Mouse (Mus musculus) hindbrain, embryonic 15.5 days (tissue): Measurements from ENCODE around the gene Znrf2. TPM values are rescaled to one million over a fixed set of nuclear protein-coding genes. Genes with fewer than 3 reads are reported as not detected.

Source experiments
- ATAC-seq: fragments of 200-750 bp; cut with Nextera tagmentation; 2 replicates; pipeline ENCODE4 v1.8.0; 2017; ENCODE audit warnings: low read depth, moderate number of reproducible peaks, moderate TSS enrichment; ENCODE audit not compliant: low FRiP score
- H3K27ac ChIP-seq: fragments of 300-500 bp; sonication (generic); replicated peaks from 2 replicates; pipeline ENCODE4 v1.5.1; 2015; ENCODE audit warnings: mild to moderate bottlenecking, inconsistent platforms
- H3K27me3 ChIP-seq: fragments of 300-500 bp; sonication (generic); 2 replicates; pipeline ENCODE4 v1.6.1; 2015; ENCODE audit warnings: control low read depth, inconsistent platforms
- H3K36me3 ChIP-seq: fragments of 300-500 bp; sonication (generic); 2 replicates; pipeline ENCODE4 v1.6.1; 2015; ENCODE audit warnings: control low read depth, inconsistent platforms
- H3K4me1 ChIP-seq: fragments of 300-500 bp; sonication (generic); replicated peaks from 2 replicates; pipeline ENCODE4 v1.6.1; 2015; ENCODE audit warnings: control low read depth, inconsistent platforms
- H3K4me2 ChIP-seq: fragments of 300-500 bp; sonication (generic); 2 replicates; pipeline ENCODE4 v1.6.1; 2015; ENCODE audit warnings: moderate library complexity, mild to moderate bottlenecking, inconsistent platforms
- H3K4me3 ChIP-seq: fragments of 300-500 bp; sonication (generic); 2 replicates; pipeline ENCODE4 v1.5.1; 2015; ENCODE audit warnings: mild to moderate bottlenecking, inconsistent platforms
- H3K9ac ChIP-seq: fragments of 300-500 bp; sonication (generic); 2 replicates; pipeline ENCODE4 v1.6.1; 2015; ENCODE audit warnings: inconsistent platforms
- H3K9me3 ChIP-seq: fragments of 300-500 bp; sonication (generic); 2 replicates; pipeline ENCODE4 v1.6.1; 2016; ENCODE audit warnings: control low read depth, inconsistent platforms
- WGBS: fragments of 180-500 bp; shearing (Covaris S2); methylation state at CpG from one replicate; pipeline ENCODE4 v1.1.7; 2015; 5-methylcytosine and 5-hydroxymethylcytosine counted together
- polyA plus RNA-seq: library from polyadenylated mRNA; unstranded; fragments of >200 nt; fragmentation: Nextera tagmentation; extraction: Ambion mirVana; gene quantifications from 2 replicates; pipeline ENCODE4 v1.2.1, GENCODE M21; 2015

Gene Znrf2
- polyA plus RNA-seq, 1 experiment from 2014 or later: 4.7 TPM

GRCm38 (mm10) chr6:54830048-54830772 is 13.5 kb downstream of the Znrf2 start:
- WGBS: 85% methylated on average over 7 of the region's 7 CpGs
- ATAC-seq: no peak

GRCm38 (mm10) chr6:54831069-54831720 is 14.5 kb downstream of the Znrf2 start:
- no peak overlapping the region for H3K27ac ChIP-seq

More at GRCm38 (mm10) chr6:54830048-54830772, 13.5 kb downstream of the Znrf2 start:
- no peak overlapping the region for H3K4me3 ChIP-seq
- no peaks in the 10 kb centered on the region for H3K9me3 ChIP-seq
- no peak overlapping the region for H3K9ac ChIP-seq
- H3K27me3 ChIP-seq: no peaks in the 10 kb centered on the region
- H3K36me3 ChIP-seq: no peaks in the 10 kb centered on the region
- H3K4me2 ChIP-seq: no peak overlapping the region
- H3K4me1 ChIP-seq: peaks cover 5% of the 10 kb centered on the region; the same call in 1 of the 2 replicates
- no peak overlapping the region for H3K27ac ChIP-seq

GRCm38 (mm10) chr6:54833427-54833826 is 16.7 kb downstream of the Znrf2 start:
- ATAC-seq: no peak
- Histone ChIP-seq H3K36me3 (no peaks in the 10 kb centered on the region), H3K4me3 (no peak overlapping the region), H3K9ac (no peak overlapping the region), H3K27ac (no peak overlapping the region), H3K9me3 (no peaks in the 10 kb centered on the region), H3K4me2 (no peak overlapping the region), H3K4me1 (peaks cover 5% of the 10 kb centered on the region; the same call in 1 of the 2 replicates), H3K27me3 (no peaks in the 10 kb centered on the region)
- 63% methylated on average over 2 of the region's 2 CpGs for WGBS

More at GRCm38 (mm10) chr6:54831069-54831720, 14.5 kb downstream of the Znrf2 start:
- Histone ChIP-seq H3K4me1 (peaks cover 5% of the 10 kb centered on the region; the same call in 1 of the 2 replicates), H3K9me3 (no peaks in the 10 kb centered on the region), H3K36me3 (no peaks in the 10 kb centered on the region), H3K9ac (no peak overlapping the region), H3K27me3 (no peaks in the 10 kb centered on the region), H3K4me3 (no peak overlapping the region), H3K4me2 (no peak overlapping the region)
- ATAC-seq: peak; percentile 15; the same call in 1 of the 2 replicates
- WGBS: 53% methylated on average over 8 of the region's 8 CpGs

- Histone ChIP-seq H3K36me3 (no peaks in the 10 kb centered on the region), H3K9me3 (no peaks in the 10 kb centered on the region), H3K4me3 (no peak overlapping the region), H3K27me3 (no peaks in the 10 kb centered on the region), H3K4me1 (no peaks in the 10 kb centered on the region), H3K9ac (no peak overlapping the region), H3K27ac (no peak overlapping the region), H3K4me2 (no peak overlapping the region)
- no peak for ATAC-seq
Measured at GRCm38 (mm10) chr6:54836666-54837065, 19.9 kb downstream of the Znrf2 start.

- H3K27ac ChIP-seq: no peak overlapping the region
Measured at GRCm38 (mm10) chr6:54841399-54841798, 24.7 kb downstream of the Znrf2 start.

GRCm38 (mm10) chr6:54842041-54842440 is 25.3 kb downstream of the Znrf2 start:
- Histone ChIP-seq H3K27ac (no peak overlapping the region), H3K27me3 (no peaks in the 10 kb centered on the region), H3K36me3 (no peaks in the 10 kb centered on the region), H3K4me3 (no peak overlapping the region), H3K9ac (no peak overlapping the region), H3K4me2 (no peak overlapping the region), H3K4me1 (no peaks in the 10 kb centered on the region), H3K9me3 (no peaks in the 10 kb centered on the region)
- no peak for ATAC-seq
- 27% methylated on average over 1 of the region's 1 CpGs for WGBS

More at GRCm38 (mm10) chr6:54841399-54841798, 24.7 kb downstream of the Znrf2 start:
- Histone ChIP-seq H3K4me1 (no peaks in the 10 kb centered on the region), H3K4me2 (no peak overlapping the region), H3K9me3 (no peaks in the 10 kb centered on the region), H3K9ac (no peak overlapping the region), H3K27me3 (no peaks in the 10 kb centered on the region), H3K36me3 (no peaks in the 10 kb centered on the region), H3K4me3 (no peak overlapping the region)
- ATAC-seq: no peak

GRCm38 (mm10) chr6:54848546-54848945 is 31.8 kb downstream of the Znrf2 start:
- ATAC-seq: no peak

GRCm38 (mm10) chr6:54849179-54850156 is 32.8 kb downstream of the Znrf2 start:
- no peak overlapping the region for H3K27ac ChIP-seq
- H3K36me3 ChIP-seq: no peaks in the 10 kb centered on the region
- peaks cover 10% of the 10 kb centered on the region for H3K4me1 ChIP-seq
- H3K9me3 ChIP-seq: no peaks in the 10 kb centered on the region
- ATAC-seq: no peak
- no peak overlapping the region for H3K4me3 ChIP-seq
- no peak overlapping the region for H3K9ac ChIP-seq
- WGBS: 44% methylated on average over 4 of the region's 4 CpGs
- no peaks in the 10 kb centered on the region for H3K27me3 ChIP-seq
- H3K4me2 ChIP-seq: no peak overlapping the region

More at GRCm38 (mm10) chr6:54848546-54848945, 31.8 kb downstream of the Znrf2 start:
- no peaks in the 10 kb centered on the region for H3K36me3 ChIP-seq
- H3K4me3 ChIP-seq: no peak overlapping the region
- H3K4me2 ChIP-seq: no peak overlapping the region
- 84% methylated on average over 3 of the region's 3 CpGs for WGBS
- no peaks in the 10 kb centered on the region for H3K27me3 ChIP-seq
- peaks cover 10% of the 10 kb centered on the region for H3K4me1 ChIP-seq
- H3K9ac ChIP-seq: no peak overlapping the region
- H3K27ac ChIP-seq: no peak overlapping the region
- no peaks in the 10 kb centered on the region for H3K9me3 ChIP-seq

GRCm38 (mm10) chr6:54851778-54852177 is 35.1 kb downstream of the Znrf2 start:
- Histone ChIP-seq H3K4me3 (no peak overlapping the region), H3K9me3 (no peaks in the 10 kb centered on the region), H3K4me1 (peaks cover 10% of the 10 kb centered on the region), H3K4me2 (no peak overlapping the region), H3K27ac (no peak overlapping the region), H3K9ac (no peak overlapping the region), H3K36me3 (no peaks in the 10 kb centered on the region), H3K27me3 (no peaks in the 10 kb centered on the region)
- no peak for ATAC-seq
- WGBS: 55% methylated on average over 4 of the region's 4 CpGs

GRCm38 (mm10) chr6:54852669-54853068 is 36.0 kb downstream of the Znrf2 start:
- Histone ChIP-seq H3K9me3 (no peaks in the 10 kb centered on the region), H3K4me1 (peaks cover 10% of the 10 kb centered on the region), H3K27ac (no peak overlapping the region), H3K27me3 (no peaks in the 10 kb centered on the region), H3K9ac (no peak overlapping the region), H3K4me3 (no peak overlapping the region), H3K4me2 (no peak overlapping the region), H3K36me3 (no peaks in the 10 kb centered on the region)
- WGBS: 3% methylated on average over 3 of the region's 3 CpGs
- ATAC-seq: no peak

GRCm38 (mm10) chr6:54854859-54855258 is 38.1 kb downstream of the Znrf2 start:
- Histone ChIP-seq H3K9ac (no peak overlapping the region), H3K9me3 (no peaks in the 10 kb centered on the region), H3K4me2 (no peak overlapping the region), H3K27ac (no peak overlapping the region), H3K4me1 (peaks cover 10% of the 10 kb centered on the region), H3K27me3 (no peaks in the 10 kb centered on the region), H3K4me3 (no peak overlapping the region), H3K36me3 (no peaks in the 10 kb centered on the region)
- no peak for ATAC-seq
- 47% methylated on average over 4 of the region's 4 CpGs for WGBS
